8 mouse cellular contexts compared by ENCODE assay signal in genomic region chr1:57949195-57949594, GRCm38 (mm10). TPM values are rescaled to one million over a fixed set of nuclear protein-coding genes. Genes with fewer than 3 reads are reported as not detected.
DNase-seq lines count a peak whose midpoint lies in the region; ATAC-seq and TF ChIP-seq lines count a peak whose summit lies in the region.

No protein-coding gene starts in this region.

- no peaks in the 10 kb centered on the region for H3K27me3 ChIP-seq in forebrain, postnatal 0 days (ENCODE audit: insufficient read depth, low read length)
- no peaks in the 10 kb centered on the region for H3K27me3 ChIP-seq in forebrain, embryonic 13.5 days
- H3K27me3 ChIP-seq in liver, adult 2 months (ENCODE audit: control insufficient read depth, insufficient read depth, low read length), result no peaks in the 10 kb centered on the region
- no peaks in the 10 kb centered on the region for H3K27me3 ChIP-seq in liver, embryonic 12.5 days (replicated peaks)
- H3K27me3 ChIP-seq in heart, embryonic 10.5 days (ENCODE audit: insufficient read depth, poor library complexity, severe bottlenecking), result no peaks in the 10 kb centered on the region

- TF ChIP-seq CTCF in forebrain, postnatal 0 days (IDR thresholded peaks at IDR 0.05; ENCODE audit: low read depth), result peak; percentile 78
- peak; percentile 14; the same call in 1 of the 2 replicates for TF ChIP-seq CTCF in liver, adult 2 months (IDR thresholded peaks at IDR 0.05; ENCODE audit: low read depth, low read length)

- no peaks in the 10 kb centered on the region for H3K79me2 ChIP-seq in liver, adult 2 months (ENCODE audit: control insufficient read depth, insufficient read depth, low read length)

- no peak for TF ChIP-seq POLR2A in liver, adult 2 months (IDR thresholded peaks at IDR 0.05; ENCODE audit: extremely low read depth, insufficient read depth, low read length)

- H3K9me3 ChIP-seq in forebrain, postnatal 0 days (ENCODE audit: low read length), result no peaks in the 10 kb centered on the region
- H3K9me3 ChIP-seq in forebrain, embryonic 13.5 days (replicated peaks), result no peaks in the 10 kb centered on the region
- H3K9me3 ChIP-seq in liver, embryonic 12.5 days (replicated peaks), result no peaks in the 10 kb centered on the region
- H3K9me3 ChIP-seq in heart, embryonic 10.5 days, result no peaks in the 10 kb centered on the region

- WGBS in forebrain, postnatal 0 days, result 3% methylated on average over 1 of the region's 1 CpGs
- 7% methylated on average over 1 of the region's 1 CpGs for WGBS in forebrain, embryonic 13.5 days
- 24% methylated on average over 1 of the region's 1 CpGs for WGBS in liver, adult 2 months
- WGBS in liver, embryonic 12.5 days (ENCODE audit: insufficient replicate concordance), result 32% methylated on average over 1 of the region's 1 CpGs
- 27% methylated on average over 1 of the region's 1 CpGs for WGBS in heart, embryonic 10.5 days

- peak; percentile 66; the same call in 1 of the 2 replicates for ATAC-seq in forebrain, postnatal 0 days
- ATAC-seq in forebrain, embryonic 13.5 days, result no peak
- no peak for ATAC-seq in liver, embryonic 12.5 days
- ATAC-seq in granulocyte monocyte progenitor cell, adult 5-6 weeks (replicated peaks; ENCODE audit: poor library complexity, severe bottlenecking), result no peak

- no peak overlapping the region for H3K4me2 ChIP-seq in forebrain, postnatal 0 days (ENCODE audit: low read depth)
- H3K4me2 ChIP-seq in forebrain, embryonic 13.5 days, result no peak overlapping the region
- H3K4me2 ChIP-seq in liver, embryonic 12.5 days, result no peak overlapping the region

- H3K4me3 ChIP-seq in forebrain, postnatal 0 days (ENCODE audit: low read depth, low read length), result no peak overlapping the region
- no peak overlapping the region for H3K4me3 ChIP-seq in forebrain, embryonic 13.5 days
- no peak overlapping the region for H3K4me3 ChIP-seq in liver, adult 2 months (ENCODE audit: insufficient read depth, low read depth, low read length)
- H3K4me3 ChIP-seq in liver, embryonic 12.5 days, result no peak overlapping the region
- no peak overlapping the region for H3K4me3 ChIP-seq in heart, embryonic 10.5 days

- H3K4me1 ChIP-seq in forebrain, postnatal 0 days (ENCODE audit: insufficient read depth), result no peaks in the 10 kb centered on the region
- 0 out of 2 replicates have a peak, but pooled peaks cover 15% of the 10 kb centered on the region for H3K4me1 ChIP-seq in forebrain, embryonic 13.5 days
- peaks cover 2% of the 10 kb centered on the region; the same call in 1 of the 2 replicates for H3K4me1 ChIP-seq in liver, adult 2 months (ENCODE audit: control insufficient read depth, insufficient read depth, low read length)
- no peaks in the 10 kb centered on the region for H3K4me1 ChIP-seq in liver, embryonic 12.5 days
- 0 out of 2 replicates have a peak, but pooled peaks cover 5% of the 10 kb centered on the region for H3K4me1 ChIP-seq in heart, embryonic 10.5 days

- peak; percentile 62 for DNase-seq in forebrain, postnatal 0 days
- no peak for DNase-seq in liver, adult 2 months (ENCODE audit: extremely low read depth, low read depth, low spot score)
- peak; percentile 29 for DNase-seq in ZHBTc4 (ENCODE audit: low read depth, low spot score)
- DNase-seq in lung, postnatal 36 days, result peak; percentile 17
- no peak for DNase-seq in heart, embryonic 10.5 days (ENCODE audit: low spot score)

- peaks cover 6% of the 10 kb centered on the region for H3K36me3 ChIP-seq in forebrain, postnatal 0 days (ENCODE audit: insufficient read depth)
- H3K36me3 ChIP-seq in forebrain, embryonic 13.5 days (ENCODE audit: poor library complexity, severe bottlenecking), result peaks cover 8% of the 10 kb centered on the region; the same call in 1 of the 2 replicates
- H3K36me3 ChIP-seq in liver, adult 2 months (ENCODE audit: control insufficient read depth, insufficient read depth, low read length), result no peaks in the 10 kb centered on the region
- no peaks in the 10 kb centered on the region for H3K36me3 ChIP-seq in liver, embryonic 12.5 days
- H3K36me3 ChIP-seq in heart, embryonic 10.5 days, result 0 out of 2 replicates have a peak, but pooled peaks cover 12% of the 10 kb centered on the region

- no peak overlapping the region for H3K9ac ChIP-seq in forebrain, postnatal 0 days
- no peak overlapping the region for H3K9ac ChIP-seq in forebrain, embryonic 13.5 days
- no peak overlapping the region for H3K9ac ChIP-seq in liver, adult 2 months (ENCODE audit: low read depth, low read length)
- no peak overlapping the region for H3K9ac ChIP-seq in liver, embryonic 12.5 days

- H3K27ac ChIP-seq in forebrain, postnatal 0 days (ENCODE audit: low read depth, low read length), result no peak overlapping the region
- H3K27ac ChIP-seq in forebrain, embryonic 13.5 days, result no peak overlapping the region
- H3K27ac ChIP-seq in liver, adult 2 months (replicated peaks; ENCODE audit: insufficient read depth, low read depth, low read length), result no peak overlapping the region
- H3K27ac ChIP-seq in liver, embryonic 12.5 days, result no peak overlapping the region
- H3K27ac ChIP-seq in heart, embryonic 10.5 days, result no peak overlapping the region

RNA-seq across cellular contexts. Expression of gene Sgo2a, which starts 46.6 kb away (rescaled TPM):
- 2.6 and 4.0 TPM in 2 replicates for total RNA-seq in forebrain, postnatal 0 days (2014; rRNA removed)
- 1.8 and 2.0 TPM in 2 replicates for polyA plus RNA-seq in forebrain, postnatal 0 days (2015; fragmentation: Nextera tagmentation; extraction: Ambion mirVana)
- polyA plus RNA-seq in forebrain, embryonic 13.5 days (2015; fragmentation: Nextera tagmentation; extraction: Ambion mirVana), result 19.3 TPM in 2 replicates
- 0.28 and 0.54 TPM in 2 replicates for total RNA-seq in liver, adult 2 months (2014; rRNA removed)
- polyA plus RNA-seq in liver, adult 2 months (2012; rRNA removed), result not detected in 2 replicates
- 12.4 and 12.9 TPM in 2 replicates for polyA plus RNA-seq in liver, embryonic 12.5 days (2016; fragmentation: Nextera tagmentation; extraction: Ambion mirVana)
- 10.1 and 24.3 TPM in 2 replicates for total RNA-seq in granulocyte monocyte progenitor cell, adult 5-6 weeks (2014; fragmentation: Nextera tagmentation)
- total RNA-seq in granulocyte monocyte progenitor cell, adult 5-6 weeks (2017), result 41.7 and 52.0 TPM in 2 replicates
- polyA plus RNA-seq in heart, embryonic 10.5 days (2016; fragmentation: Nextera tagmentation; extraction: Ambion mirVana), result 18.0 and 18.4 TPM in 2 replicates

Comparison
In these comparisons a context has a peak if more than half of its experiments do, and no peak if none do; other contexts are left out.
1. DNase-seq: peak in forebrain, postnatal 0 days (single experiment), ZHBTc4 (single experiment) and lung, postnatal 36 days (single experiment); none in liver, adult 2 months (single experiment) and heart, embryonic 10.5 days (single experiment).